Mouse (Mus musculus) heart, postnatal 0 days (tissue): ENCODE data around the gene Nrm. TPM values are rescaled to one million over a fixed set of nuclear protein-coding genes. Genes with fewer than 3 reads are reported as not detected.

Experiments
- ATAC-seq: fragments of 200-750 bp; cut with Nextera tagmentation; 2 replicates; pipeline ENCODE4 v1.8.0; 2017; ENCODE audit warnings: low read depth, moderate number of reproducible peaks, moderate library complexity; ENCODE audit not compliant: insufficient read depth
- DNase-seq: peaks from one replicate; pipeline ENCODE4 v3.0.0-alpha.2; 2016; ENCODE audit warnings: low spot score
- H3K27ac ChIP-seq: fragments of 300-500 bp; sonication (generic); 2 replicates; pipeline ENCODE4 v1.5.1; 2014; ENCODE audit warnings: low read depth, mild to moderate bottlenecking
- H3K27me3 ChIP-seq: fragments of 300-500 bp; sonication (generic); 2 replicates; pipeline ENCODE4 v1.6.1; 2014; ENCODE audit warnings: low read length, mixed read lengths; ENCODE audit not compliant: control insufficient read depth, insufficient read depth
- H3K36me3 ChIP-seq: fragments of 300-500 bp; sonication (generic); replicated peaks from 2 replicates; pipeline ENCODE4 v1.6.1; 2014; ENCODE audit warnings: low read length, mixed read lengths; ENCODE audit not compliant: control insufficient read depth, insufficient read depth
- H3K4me1 ChIP-seq: fragments of 300-500 bp; sonication (generic); 2 replicates; pipeline ENCODE4 v1.6.1; 2014; ENCODE audit warnings: antibody characterized with exemption; ENCODE audit not compliant: control insufficient read depth, insufficient read depth
- H3K4me2 ChIP-seq: fragments of 300-500 bp; sonication (generic); 2 replicates; pipeline ENCODE4 v1.6.1; 2014; ENCODE audit warnings: low read depth, mild to moderate bottlenecking, low read length, moderate library complexity
- H3K4me3 ChIP-seq: fragments of 300-500 bp; sonication (generic); 2 replicates; pipeline ENCODE4 v1.5.1; 2014; ENCODE audit warnings: low read depth, low read length
- H3K9ac ChIP-seq: fragments of 300-500 bp; sonication (generic); replicated peaks from 2 replicates; pipeline ENCODE4 v1.6.1; 2014; ENCODE audit warnings: low read depth, low read length, mixed read lengths
- H3K9me3 ChIP-seq: fragments of 300-500 bp; sonication (generic); replicated peaks from 2 replicates; pipeline ENCODE4 v1.6.1; 2016; ENCODE audit warnings: low read length; ENCODE audit not compliant: control insufficient read depth
- CTCF ChIP-seq: IDR thresholded peaks from 2 replicates; pipeline ENCODE4 v1.5.1; 2016; ENCODE audit warnings: antibody characterized with exemption, control low read depth, low read depth
- EP300 ChIP-seq: IDR thresholded peaks from 2 replicates; pipeline ENCODE4 v1.6.1; 2016; ENCODE audit warnings: antibody characterized with exemption, low read depth
- WGBS: fragments of 180-500 bp; shearing (Covaris S2); extraction: QIAGEN DNeasy Blood & Tissue Kit; methylation state at CpG from one replicate; pipeline ENCODE4 v1.1.7; 2014; 5-methylcytosine and 5-hydroxymethylcytosine counted together
- polyA plus RNA-seq: library from polyadenylated mRNA; unstranded; fragments of >200 nt; fragmentation: Nextera tagmentation; extraction: Ambion mirVana; gene quantifications from 2 replicates; pipeline ENCODE4 v1.2.1, GENCODE M21; 2015
- total RNA-seq: library from RNA; depleted of rRNA; stranded (reverse); fragments of >200 nt; gene quantifications from 2 replicates; pipeline ENCODE4 v1.2.3, GENCODE M21; 2014; ENCODE audit warnings: low replicate concordance

Gene Nrm
- total and polyA plus RNA-seq, 2 experiments from 2014 or later, result 16.1 to 18.0 TPM

- WGBS, result 54% methylated on average over 6 of the region's 6 CpGs
- Histone ChIP-seq H3K4me2 (no peak overlapping the region), H3K4me3 (no peak overlapping the region), H3K36me3 (no peaks in the 10 kb centered on the region), H3K9me3 (no peaks in the 10 kb centered on the region), H3K4me1 (peaks cover 55% of the 10 kb centered on the region), H3K9ac (no peak overlapping the region), H3K27me3 (no peaks in the 10 kb centered on the region), H3K27ac (peak overlapping the region; percentile 96)
- no peak for ATAC-seq
- no peak for DNase-seq
- no peak for TF ChIP-seq EP300
- TF ChIP-seq CTCF, result no peak
Measured at GRCm38 (mm10) chr17:35814678-35815077, 46.4 kb upstream of the Nrm start.

GRCm38 (mm10) chr17:35815836-35816235 is 45.3 kb upstream of the Nrm start:
- WGBS, result 47% methylated on average over 7 of the region's 7 CpGs
- no peaks in the 10 kb centered on the region for H3K9me3 ChIP-seq
- no peak overlapping the region for H3K4me3 ChIP-seq
- H3K4me1 ChIP-seq, result peaks cover 54% of the 10 kb centered on the region
- H3K27ac ChIP-seq, result peak overlapping the region; percentile 96
- ATAC-seq (no peak), DNase-seq (no peak)
- no peak for TF ChIP-seq EP300
- no peak for TF ChIP-seq CTCF
- H3K27me3 ChIP-seq, result no peaks in the 10 kb centered on the region
- no peaks in the 10 kb centered on the region for H3K36me3 ChIP-seq
- H3K9ac ChIP-seq, result no peak overlapping the region
- no peak overlapping the region for H3K4me2 ChIP-seq

- Histone ChIP-seq H3K4me3 (no peak overlapping the region), H3K36me3 (no peaks in the 10 kb centered on the region), H3K27ac (peak overlapping the region; percentile 96), H3K4me2 (no peak overlapping the region), H3K9ac (no peak overlapping the region), H3K27me3 (no peaks in the 10 kb centered on the region), H3K4me1 (peaks cover 46% of the 10 kb centered on the region), H3K9me3 (no peaks in the 10 kb centered on the region)
- WGBS, result 64% methylated on average over 8 of the region's 14 CpGs
- no peak for TF ChIP-seq CTCF
- TF ChIP-seq EP300, result no peak
- no peak for DNase-seq
- ATAC-seq, result no peak
Measured at GRCm38 (mm10) chr17:35816686-35817085, 44.4 kb upstream of the Nrm start.

GRCm38 (mm10) chr17:35817226-35817625 is 43.9 kb upstream of the Nrm start:
- Histone ChIP-seq H3K4me1 (peaks cover 40% of the 10 kb centered on the region), H3K4me2 (no peak overlapping the region), H3K4me3 (no peak overlapping the region), H3K9ac (no peak overlapping the region), H3K9me3 (no peaks in the 10 kb centered on the region), H3K27ac (no peak overlapping the region), H3K36me3 (no peaks in the 10 kb centered on the region), H3K27me3 (no peaks in the 10 kb centered on the region)
- ATAC-seq (no peak), DNase-seq (no peak)
- WGBS, result 70% methylated on average over 10 of the region's 10 CpGs
- TF ChIP-seq EP300, result no peak
- TF ChIP-seq CTCF, result no peak

GRCm38 (mm10) chr17:35820111-35820510 is 41.0 kb upstream of the Nrm start:
- Histone ChIP-seq H3K4me2 (no peak overlapping the region), H3K36me3 (peaks cover 7% of the 10 kb centered on the region; the same call in 1 of the 2 replicates), H3K4me3 (no peak overlapping the region), H3K9ac (no peak overlapping the region), H3K4me1 (peaks cover 20% of the 10 kb centered on the region), H3K27ac (no peak overlapping the region), H3K9me3 (no peaks in the 10 kb centered on the region), H3K27me3 (no peaks in the 10 kb centered on the region)
- no peak for TF ChIP-seq EP300
- no peak for TF ChIP-seq CTCF
- no peak for DNase-seq
- ATAC-seq, result no peak
- 82% methylated on average over 5 of the region's 5 CpGs for WGBS
